Mouse (Mus musculus) MEL (cell line): ENCODE measurements around the gene Uba52.

Experiments
- CTCF ChIP-seq, 3 experiments: IDR thresholded peaks in 2 of 3; conservative IDR thresholded peaks in 1 of 3; 2 replicates each; pipeline ENCODE4 v1.5.1; 2011 to 2012; ENCODE audit warnings: low read length in 3 of 3, low read depth in 2 of 3, mild to moderate bottlenecking in 2 of 3, improper control_type of control experiment in 1 of 3, inconsistent platforms in 1 of 3, mixed read lengths in 1 of 3, moderate library complexity in 1 of 3; ENCODE audit not compliant: control insufficient read depth in 1 of 3, insufficient read depth in 1 of 3, poor library complexity in 1 of 3, severe bottlenecking in 1 of 3
- ETS1 ChIP-seq: IDR thresholded peaks from 2 replicates; pipeline ENCODE4 v1.6.1; 2012; ENCODE audit warnings: low read depth, mild to moderate bottlenecking, inconsistent platforms, low read length, improper control_type of control experiment, moderate library complexity
- HCFC1 ChIP-seq: IDR thresholded peaks from 2 replicates; pipeline ENCODE4 v1.6.1; 2012; ENCODE audit warnings: low read depth, mild to moderate bottlenecking, inconsistent platforms, low read length, improper control_type of control experiment, moderate library complexity
- POLR2A ChIP-seq, 2 experiments: IDR thresholded peaks; 2 replicates each; pipeline ENCODE4 v1.6.1; 2011 to 2012; ENCODE audit warnings: low read length in 2 of 2, mild to moderate bottlenecking in 2 of 2, control low read depth in 1 of 2, improper control_type of control experiment in 1 of 2, low read depth in 1 of 2, moderate library complexity in 1 of 2; ENCODE audit not compliant: control insufficient read depth in 1 of 2, insufficient read depth in 1 of 2, poor library complexity in 1 of 2
- USF1 ChIP-seq: IDR thresholded peaks from 2 replicates; pipeline ENCODE4 v1.6.1; 2014; ENCODE audit warnings: low read depth, mild to moderate bottlenecking, inconsistent platforms, low read length, improper control_type of control experiment, moderate library complexity
- USF2 ChIP-seq, 2 experiments: IDR thresholded peaks; 2 replicates each; pipeline ENCODE4 v1.6.1; 2011 to 2012; ENCODE audit warnings: improper control_type of control experiment in 2 of 2, low read length in 2 of 2, borderline replicate concordance in 1 of 2, inconsistent platforms in 1 of 2, low read depth in 1 of 2, mild to moderate bottlenecking in 1 of 2; ENCODE audit not compliant: insufficient read depth in 1 of 2
- ZNF384 ChIP-seq: IDR thresholded peaks from 2 replicates; pipeline ENCODE4 v1.6.1; 2012; ENCODE audit warnings: low read depth, mild to moderate bottlenecking, inconsistent platforms, low read length, improper control_type of control experiment

- TF ChIP-seq ETS1, result no peak
- TF ChIP-seq CTCF (IDR thresholded peaks at IDR 0.05 in 2 of 3, conservative IDR thresholded peaks at IDR 0.05 in 1 of 3; ENCODE audit: control insufficient read depth in 1 of 3, insufficient read depth in 1 of 3, low read depth in 2 of 3, low read length in 3 of 3, poor library complexity in 1 of 3, severe bottlenecking in 1 of 3), result no peak
- TF ChIP-seq ZNF384, result no peak
- no peak for TF ChIP-seq USF2 (IDR thresholded peaks at IDR 0.05; ENCODE audit: borderline replicate concordance in 1 of 2, insufficient read depth in 1 of 2, low read depth in 1 of 2, low read length in 2 of 2)
- no peak for TF ChIP-seq HCFC1
- TF ChIP-seq POLR2A (IDR thresholded peaks at IDR 0.05; ENCODE audit: control insufficient read depth in 1 of 2, insufficient read depth in 1 of 2, low read depth in 1 of 2, low read length in 2 of 2, poor library complexity in 1 of 2), result no peak
- TF ChIP-seq USF1, result no peak
These were observed 42.7 kb downstream of the Uba52 start for GRCm38 (mm10) chr8:70467907-70468306.
